Mouse (Mus musculus) frontal cortex, adult 2 months (tissue): Measurements from ENCODE around the gene Dars. TPM values are rescaled to one million over a fixed set of nuclear protein-coding genes. Genes with fewer than 3 reads are reported as not detected.

Experiments
- DNase-seq, 2 experiments: peaks; one replicate each; pipeline ENCODE4 v3.0.0; 2022; ENCODE audit warnings: low spot score in 1 of 2; ENCODE audit errors: extremely low spot score in 1 of 2
- polyA plus RNA-seq: library from polyadenylated mRNA; depleted of rRNA; stranded (reverse); fragments of >200 nt; gene quantifications from 2 replicates; pipeline ENCODE4 v1.2.3, GENCODE M21; 2012

The Dars gene
- polyA plus RNA-seq, 1 experiment = 45.7 TPM

DNA sequence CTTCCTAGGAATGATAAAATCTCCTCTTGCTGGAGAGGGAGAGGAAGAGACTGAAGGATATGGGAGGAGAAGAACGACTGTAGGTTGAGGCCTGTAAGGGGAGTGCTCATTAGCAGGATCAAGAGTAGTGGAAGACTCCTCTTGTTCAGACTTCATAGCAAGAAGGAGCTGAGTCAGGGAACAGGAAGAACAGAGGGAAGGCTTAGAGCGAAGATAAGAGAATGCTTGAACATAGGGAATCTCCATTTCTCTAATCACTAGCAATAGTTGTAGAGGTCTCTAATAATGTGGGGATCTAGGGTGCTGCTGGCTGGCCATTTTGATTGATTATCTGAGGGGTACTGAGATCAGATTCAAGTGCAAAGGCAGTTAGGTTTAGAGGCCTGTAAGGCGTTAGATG is 7.8 kb upstream of the Dars start:
- no peak for DNase-seq

DNA sequence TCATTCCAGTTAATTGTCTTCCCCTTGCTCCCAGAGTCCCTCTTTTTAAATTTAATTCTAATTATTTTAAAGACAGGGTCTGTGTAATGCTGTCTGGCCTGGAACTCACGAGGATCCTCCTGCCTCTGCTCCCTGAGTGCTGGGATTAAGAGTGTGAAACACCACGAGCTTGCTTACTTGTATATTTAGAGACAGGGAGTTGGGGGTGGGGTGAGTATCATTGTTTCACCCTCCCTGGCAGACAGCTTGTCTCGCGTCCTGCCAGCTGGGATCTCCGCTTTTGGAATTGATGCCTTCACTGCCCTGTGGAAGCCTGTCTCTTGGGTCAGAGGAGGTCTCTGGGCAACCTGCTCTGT is 343 bp upstream of the Dars start:
- no peak for DNase-seq

DNA sequence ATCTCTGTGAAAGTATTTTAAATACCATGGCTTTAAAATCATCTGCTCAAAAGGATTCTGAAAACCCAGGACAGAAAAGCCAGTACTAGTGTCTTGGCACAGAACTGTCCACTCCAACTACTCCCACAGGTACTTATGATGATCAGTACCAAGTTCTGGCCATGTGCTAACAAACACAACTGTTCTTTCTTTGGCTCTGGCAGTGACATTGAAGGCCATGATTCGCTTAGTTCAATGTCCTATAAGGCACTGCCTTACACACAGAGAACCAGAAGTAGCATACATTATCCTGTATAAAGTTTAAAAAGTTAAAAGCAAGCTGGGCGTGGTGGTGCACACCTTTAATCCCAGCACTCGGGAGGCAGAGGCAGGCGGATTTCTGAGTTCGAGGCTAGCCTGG is 6.0 kb downstream of the Dars start:
- no peak for DNase-seq

DNA sequence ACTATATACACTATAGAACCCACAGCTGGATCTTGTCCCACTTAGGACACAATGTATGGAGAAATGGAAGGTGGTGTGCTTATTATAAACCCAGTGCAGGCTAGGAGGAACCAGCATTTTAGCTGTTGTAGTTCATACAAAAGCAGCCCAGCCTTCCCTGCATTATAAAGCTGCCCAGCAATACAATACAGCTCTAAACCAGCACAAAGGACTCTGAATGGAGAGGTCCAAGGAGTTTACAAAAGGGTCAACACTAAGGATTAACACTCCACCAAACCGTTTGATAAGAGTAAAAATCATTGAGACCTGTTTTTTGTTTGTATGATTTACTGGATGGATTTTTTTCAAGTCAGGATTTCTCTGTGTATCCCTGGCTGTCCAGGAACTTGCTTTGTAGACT is 10.3 kb downstream of the Dars start:
- no peak for DNase-seq

DNA sequence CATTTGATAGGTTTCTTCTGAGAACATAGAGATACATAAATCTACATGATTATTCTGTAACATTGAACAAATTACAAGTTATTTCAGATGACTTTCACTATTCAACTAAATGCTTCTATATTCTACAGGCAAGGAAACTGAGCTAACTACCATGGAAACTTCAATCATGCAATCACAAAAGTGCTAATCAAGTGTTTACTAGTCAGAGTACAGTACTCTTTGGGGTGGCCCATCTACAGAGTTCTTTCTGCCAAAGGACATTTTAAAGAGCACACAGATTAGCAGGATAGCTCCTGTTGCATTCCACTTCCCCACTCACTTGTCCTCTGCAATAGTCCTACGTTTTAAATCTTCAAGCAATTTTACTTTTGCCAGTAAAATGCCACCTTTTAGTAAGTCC is 11.5 kb downstream of the Dars start:
- no peak for DNase-seq

DNA sequence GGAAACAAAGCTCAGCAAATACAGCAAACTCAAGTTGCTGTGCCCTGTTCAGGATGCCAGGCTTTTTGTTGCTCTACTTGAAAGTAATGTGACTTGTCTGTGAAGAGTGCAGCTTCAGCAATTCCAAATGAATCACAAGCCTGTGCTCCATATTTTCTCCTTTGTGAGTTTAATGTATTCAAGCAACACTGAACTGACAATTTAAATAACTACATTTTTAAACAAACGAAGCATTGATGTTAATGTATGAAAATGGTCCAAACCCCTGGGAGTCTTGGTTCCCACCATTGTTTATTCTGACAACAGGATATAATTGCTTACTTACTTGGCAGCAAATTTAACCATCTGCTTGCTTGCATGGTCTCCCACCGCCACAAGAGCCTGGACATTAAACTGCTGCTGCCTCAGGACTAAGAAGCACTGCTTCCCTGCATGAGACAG is 12.1 kb downstream of the Dars start:
- peak in 1 of 2 experiments; percentile 13 for DNase-seq

DNA sequence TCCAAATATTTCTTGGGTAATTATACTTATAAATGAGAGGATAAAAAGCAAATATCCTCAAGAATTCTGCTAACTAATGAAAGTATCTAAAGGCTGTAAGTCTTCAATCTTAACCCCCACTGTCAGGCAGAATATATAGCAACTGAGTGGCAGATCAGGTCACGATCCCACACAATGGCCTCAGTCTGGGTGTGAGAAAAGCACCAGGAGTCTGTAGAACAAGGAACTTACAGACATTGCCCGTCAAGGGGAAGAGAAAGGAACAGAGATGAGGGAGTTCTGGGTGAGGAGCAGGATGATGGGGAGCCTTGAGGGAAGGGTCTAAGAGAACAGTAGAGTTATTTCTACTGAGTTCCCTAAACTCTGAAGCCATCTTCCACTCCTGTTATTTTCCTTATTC is 16.2 kb downstream of the Dars start:
- no peak for DNase-seq

DNA sequence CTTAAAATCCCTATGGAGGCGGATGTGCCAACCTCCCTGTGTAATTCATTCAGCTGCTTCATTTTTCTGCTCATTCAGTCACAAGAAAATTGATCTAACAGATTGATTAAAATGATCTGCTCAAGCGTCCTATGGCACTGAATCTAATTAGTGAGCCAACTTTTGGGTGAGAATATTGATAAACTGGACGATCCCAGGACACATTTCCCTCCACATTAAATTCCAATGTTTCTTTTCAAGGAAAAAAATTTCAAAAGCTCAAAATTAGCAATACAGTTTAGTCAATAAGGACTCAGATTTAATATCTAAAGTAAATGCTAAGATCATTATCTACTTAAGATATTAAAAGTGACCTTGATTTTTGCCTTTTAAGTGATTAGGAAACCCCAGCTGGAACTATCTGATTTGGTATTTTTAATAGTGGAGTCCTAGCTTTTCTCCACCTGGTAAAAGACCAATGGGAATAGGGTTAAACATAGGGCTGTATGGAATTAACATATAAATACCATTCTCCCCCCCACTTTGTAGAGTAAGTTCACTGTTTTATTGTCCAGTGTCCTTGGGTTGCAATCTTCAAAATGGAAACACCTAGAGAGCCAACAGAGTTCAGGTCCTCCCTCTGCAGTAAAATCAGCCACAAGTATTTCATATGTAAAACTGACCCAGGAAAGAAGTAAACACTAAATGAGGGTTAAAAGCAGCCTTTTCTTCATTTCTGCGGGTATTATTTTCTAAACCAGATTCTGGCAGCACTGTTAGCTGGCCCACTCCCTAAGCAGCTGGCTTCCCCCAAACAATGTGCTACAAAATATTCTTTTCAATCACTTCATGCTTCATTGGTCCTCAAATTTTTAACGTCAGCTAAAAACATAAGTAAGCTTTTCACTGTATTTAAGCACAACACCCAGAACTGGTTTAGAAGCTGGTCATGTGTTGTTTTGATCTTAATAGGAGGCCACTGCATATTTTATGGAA is 16.9 kb downstream of the Dars start:
- DNase-seq = no peak

DNA sequence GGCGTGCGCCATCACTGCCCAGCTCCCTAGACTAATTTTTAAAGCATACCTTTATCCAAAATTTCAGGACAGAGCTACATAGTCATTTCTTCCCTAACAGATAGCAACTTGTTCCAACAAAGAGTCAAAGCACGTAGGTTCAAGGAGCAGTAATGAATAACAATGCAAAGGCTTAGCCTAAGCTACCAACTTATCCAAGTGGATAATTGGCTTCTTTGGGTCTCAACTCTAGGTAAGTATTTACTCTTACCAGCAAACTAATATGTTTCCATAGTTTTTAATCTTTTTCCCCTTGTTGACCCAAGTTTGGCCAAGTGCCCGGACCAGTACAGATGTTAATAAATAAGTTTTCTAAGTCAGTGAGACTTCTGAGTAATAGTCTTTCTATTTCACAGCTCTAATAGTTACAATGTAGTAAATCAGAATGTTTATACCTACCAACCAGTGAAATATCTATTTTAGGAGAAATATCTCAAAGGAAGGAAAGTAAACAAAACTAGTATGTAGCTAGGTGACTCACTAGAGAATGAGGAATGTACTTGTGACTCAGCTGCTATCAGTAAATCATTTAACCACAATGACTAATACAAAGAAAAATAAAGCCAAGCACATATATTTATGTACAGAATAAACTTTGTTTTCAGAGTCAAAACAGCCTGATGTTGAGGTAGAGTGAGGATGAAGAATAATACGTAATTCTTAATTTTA is 18.3 kb downstream of the Dars start:
- DNase-seq = no peak

DNA sequence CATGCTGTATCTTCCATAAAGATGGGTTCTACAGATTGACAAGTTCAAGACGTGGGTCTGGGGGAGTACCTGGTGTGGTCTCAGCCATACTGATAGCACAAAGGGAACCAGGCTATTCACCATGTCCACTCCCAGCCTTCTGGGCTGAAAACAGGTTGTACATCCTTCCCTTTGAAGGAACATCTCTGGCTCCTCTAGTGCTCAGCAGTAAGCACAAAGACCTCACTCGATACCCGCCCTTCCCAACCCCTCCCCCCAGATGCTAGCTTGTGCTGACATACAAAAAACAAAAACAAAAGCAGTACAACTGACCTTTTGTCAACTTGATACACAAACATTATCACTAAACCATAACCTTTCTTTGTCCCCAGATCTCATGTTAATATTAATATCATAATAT is 22.5 kb downstream of the Dars start:
- DNase-seq = no peak

DNA sequence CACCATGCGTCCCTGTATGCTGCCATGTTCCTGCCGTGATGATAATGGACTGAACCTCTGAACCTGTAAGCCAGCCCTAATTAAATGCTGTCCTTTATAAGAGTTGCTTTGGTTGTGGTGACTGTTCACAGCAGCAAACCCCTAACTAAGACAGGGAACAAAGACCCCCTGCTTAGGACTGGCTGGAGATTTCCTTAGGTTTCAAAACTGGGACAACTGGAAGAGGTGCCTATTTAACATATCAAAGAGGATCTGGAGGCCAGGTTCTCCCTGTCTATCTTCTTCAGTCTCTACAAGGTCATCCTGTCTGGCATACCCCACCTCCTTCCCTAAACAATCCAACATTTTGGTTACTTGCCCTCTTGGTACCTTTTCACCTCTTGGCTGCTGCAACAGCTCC is 24.8 kb downstream of the Dars start:
- no peak for DNase-seq

DNA sequence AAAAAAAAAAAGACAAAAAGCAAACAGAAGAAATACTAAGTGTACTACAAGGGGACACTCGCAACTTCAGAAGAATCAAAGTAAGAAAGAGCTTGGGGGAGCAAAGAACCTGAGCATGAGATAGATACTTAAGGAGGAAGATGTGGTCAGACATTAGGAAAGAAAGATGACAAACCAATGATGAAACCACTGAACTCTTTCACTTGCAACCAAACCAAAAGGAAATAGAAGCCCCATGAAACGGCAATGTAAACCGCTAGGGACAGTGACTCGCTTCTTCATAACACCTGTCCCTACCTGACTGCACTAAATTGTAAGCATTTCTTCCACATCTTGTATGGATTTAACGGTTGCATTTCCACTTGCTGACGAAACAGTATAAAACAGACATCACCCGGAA is 30.7 kb downstream of the Dars start:
- no peak for DNase-seq

DNA sequence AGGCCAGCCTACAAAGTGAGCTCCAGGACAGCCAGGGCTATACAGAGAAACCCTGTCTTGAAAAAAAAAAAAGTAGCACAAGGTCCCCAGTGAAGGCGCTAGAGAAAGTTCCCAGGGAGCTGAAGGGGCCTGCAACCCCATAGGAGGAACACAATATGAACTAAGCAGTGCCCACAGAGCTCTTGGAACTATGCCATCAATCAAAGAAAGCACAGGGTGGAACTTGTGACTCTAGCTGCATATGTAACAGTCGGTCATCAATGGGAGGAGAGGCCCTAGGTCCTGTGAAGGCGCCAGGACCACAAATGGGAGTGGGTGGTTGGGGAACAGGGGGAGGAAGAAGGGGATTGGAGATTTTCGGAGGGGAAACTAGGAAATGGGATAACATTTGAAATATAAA is 40.3 kb downstream of the Dars start:
- DNase-seq = no peak

DNA sequence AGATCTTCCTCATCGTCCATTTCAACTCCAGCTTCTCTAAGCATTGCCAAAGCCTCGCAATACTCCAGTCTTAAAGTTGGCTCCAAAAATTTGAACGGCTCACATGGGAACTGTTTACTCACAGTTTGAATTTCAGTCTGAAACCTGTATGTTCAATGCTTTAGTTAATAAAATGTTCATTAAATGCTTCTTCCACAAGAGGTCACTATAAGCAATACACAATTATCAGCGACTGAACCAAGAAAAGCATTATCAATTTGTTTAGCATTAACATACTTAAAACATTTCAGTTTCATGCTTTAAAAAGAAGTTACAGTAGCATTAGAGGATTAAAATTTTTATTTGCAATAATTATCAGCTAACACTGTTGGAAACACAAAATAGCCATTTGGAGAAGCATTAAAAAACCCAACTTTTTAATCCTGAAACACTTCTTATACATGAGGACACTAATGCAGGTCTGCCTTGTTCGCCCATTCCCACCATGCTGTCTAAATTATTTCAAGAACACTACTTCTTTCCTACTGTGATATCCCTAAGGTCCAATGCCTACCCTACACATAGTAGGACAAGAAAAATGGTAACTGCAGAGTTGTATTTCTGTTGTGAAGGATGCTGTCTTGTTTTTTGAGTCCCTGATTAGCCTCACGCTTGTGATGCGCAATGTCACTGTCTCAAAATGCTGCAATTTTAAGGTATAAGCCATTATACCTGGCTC is 44.9 kb downstream of the Dars start:
- DNase-seq = peak in 1 of 2 experiments; percentile 19

DNA sequence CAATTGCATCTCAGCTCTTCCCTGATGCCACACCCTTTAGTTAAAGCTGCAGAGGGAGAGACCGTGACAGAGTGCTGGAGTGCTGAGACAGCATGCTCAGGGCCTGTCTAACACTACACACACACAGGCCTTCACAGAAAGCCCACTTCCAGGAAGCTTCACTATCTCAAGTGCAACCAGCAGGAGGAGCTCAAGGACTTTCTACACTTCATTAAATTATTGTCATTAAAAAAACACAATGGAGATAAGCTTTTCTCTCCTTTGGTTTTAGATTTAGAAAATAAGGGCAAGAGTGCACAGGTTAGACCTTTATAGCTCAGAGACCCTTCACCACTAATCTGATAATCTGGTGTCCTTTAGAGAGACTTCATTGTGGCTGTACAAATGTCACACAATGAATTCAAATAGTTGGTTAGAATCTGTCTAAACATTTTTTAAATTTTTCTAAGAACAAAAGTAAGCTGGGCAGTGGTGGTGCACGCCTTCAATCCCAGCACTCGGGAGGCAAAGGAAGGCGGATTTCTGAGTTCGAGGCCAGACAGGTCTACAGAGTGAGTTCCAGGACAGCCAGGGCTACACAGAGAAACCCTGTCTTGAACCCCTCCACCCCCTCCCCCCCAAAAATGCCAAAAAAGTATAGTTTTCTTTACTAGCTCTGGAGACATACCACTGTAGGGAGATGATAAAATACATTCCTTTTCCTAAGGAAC is 48.3 kb downstream of the Dars start:
- DNase-seq = peak; percentile 25 to 78

DNA sequence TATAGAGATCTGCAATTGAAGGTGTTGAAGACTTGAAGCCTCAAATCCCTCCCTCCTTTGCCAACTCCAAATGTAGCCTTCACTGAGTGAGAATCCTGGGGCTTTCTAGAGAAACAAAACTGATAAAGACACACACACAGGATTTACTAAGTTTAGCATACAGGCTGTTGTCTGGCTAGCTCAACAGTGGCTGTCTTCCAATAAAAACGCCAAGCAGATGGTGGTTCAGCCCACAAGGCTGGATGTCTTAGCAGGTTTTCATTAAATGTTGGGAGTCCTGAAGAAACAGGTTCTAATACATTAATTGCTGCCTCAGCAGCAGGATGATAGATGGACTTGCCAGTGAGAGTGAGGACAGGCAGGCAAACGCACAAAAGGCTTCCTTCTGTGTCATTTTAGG is 56.6 kb downstream of the Dars start:
- peak; percentile 38 to 62 for DNase-seq

DNA sequence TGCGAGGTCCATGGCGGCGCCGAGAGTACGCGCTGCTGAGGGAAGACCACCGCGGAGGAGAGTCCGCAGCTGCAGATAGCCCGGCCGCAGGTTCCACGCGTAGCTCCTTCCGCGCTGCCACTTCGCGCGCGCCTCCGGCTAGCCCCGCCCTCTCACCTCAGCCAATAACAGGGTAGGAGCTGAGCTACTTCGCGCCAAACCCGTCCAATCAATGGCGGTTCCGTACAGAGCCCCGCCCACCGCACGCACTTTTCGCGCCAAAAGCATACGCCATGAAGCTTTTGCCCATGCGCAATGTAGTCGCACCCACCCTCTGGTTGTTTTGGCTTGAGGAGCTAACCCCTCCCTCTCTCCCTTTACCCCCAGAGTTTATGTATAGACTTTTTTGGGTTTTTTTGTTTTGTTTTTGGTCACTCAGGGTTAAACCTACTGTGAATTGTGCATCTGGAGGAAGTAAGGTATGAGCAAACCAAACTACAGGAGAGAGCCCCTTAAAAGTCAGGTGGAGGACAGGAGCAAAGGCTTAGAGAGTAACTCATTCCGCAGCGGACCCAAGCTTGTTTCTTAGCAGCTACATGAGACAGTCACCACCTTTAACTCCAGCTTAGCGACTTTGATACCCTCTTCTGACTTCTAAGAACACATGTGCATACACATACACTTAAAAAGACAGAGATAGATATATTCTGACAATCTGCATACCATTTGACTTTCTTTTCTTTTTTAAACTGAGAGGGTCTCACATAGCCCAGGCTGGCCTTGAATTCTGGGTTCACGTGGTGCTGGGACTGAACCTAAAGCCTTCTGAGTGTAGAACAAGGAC is 57.4 kb downstream of the Dars start, which contains the start of gene Mcm6:
Gene Mcm6, minus strand, starts transcription at position 111 of the 823 bp plus-strand sequence.
- peak; percentile 90 to 95 for DNase-seq

DNA sequence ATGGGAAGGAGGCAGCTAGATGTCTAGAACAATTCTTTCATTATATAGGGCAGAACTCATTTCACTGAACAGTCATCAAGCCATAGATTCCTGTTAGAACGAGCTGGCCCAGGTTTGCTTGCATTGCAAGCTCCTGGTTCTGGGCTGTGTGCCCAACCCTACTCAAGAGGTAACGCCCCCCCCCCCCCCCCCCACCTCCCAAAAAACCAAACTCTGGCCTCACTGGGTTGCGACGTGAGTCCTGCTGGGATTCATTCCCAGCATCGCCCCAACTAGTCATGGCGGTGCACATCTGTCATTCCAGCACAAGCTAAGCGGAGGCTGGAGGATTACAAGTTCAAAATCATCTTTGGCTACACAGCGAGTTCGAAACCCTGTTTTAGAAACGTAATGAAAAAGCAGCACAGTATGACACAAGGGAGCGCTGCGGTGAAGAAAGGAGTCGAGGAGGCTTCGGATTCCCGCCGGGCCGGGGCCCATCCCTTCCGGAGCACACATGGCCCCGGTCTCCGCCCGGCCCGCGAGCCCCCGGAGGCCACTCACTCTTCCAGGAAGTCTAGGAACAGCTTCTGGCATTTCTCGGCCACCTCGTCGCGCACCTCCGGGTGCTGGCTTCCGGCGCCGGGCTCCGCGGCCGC is 58.1 kb downstream of the Dars start:
- DNase-seq = no peak

DNA sequence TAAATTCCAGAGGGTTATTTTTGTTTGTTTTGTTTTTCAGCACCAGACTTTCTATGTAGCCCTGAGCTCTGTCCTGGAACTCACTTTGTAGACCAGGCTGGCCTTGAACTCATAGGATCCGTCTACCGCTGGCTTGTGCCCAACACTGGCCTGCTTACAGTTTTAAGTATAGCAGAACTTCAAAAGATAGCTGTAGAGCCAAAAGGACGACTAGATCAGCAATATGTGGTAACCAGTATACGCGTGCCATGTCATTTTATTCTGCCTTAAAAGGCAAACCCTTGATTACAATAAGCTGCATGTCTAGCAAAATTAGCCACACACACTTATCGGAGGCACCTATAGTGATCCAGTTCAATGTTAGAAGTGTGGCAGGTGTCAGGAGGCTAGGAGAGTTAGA is 58.9 kb downstream of the Dars start:
- no peak for DNase-seq
